Mouse (Mus musculus) spleen, adult 2 months (tissue): ENCODE results near the gene Olfr980.
"Not testable (repeated sequence)": the region's sequence is repeated elsewhere in the genome, so short reads cannot be mapped to it uniquely, and the experiment has no call there.

Experiments
- CTCF ChIP-seq: fragments of 200-500 bp; IDR thresholded peaks from 2 replicates; pipeline ENCODE4 v1.5.1; 2011; ENCODE audit warnings: mild to moderate bottlenecking, inconsistent platforms; ENCODE audit not compliant: insufficient read depth, insufficient read length, insufficient replicate concordance; ENCODE audit errors: extremely low read depth
- POLR2A ChIP-seq: fragments of 200-500 bp; IDR thresholded peaks from 2 replicates; pipeline ENCODE4 v1.6.1; 2011; ENCODE audit warnings: low read depth, low read length, inconsistent platforms

DNA sequence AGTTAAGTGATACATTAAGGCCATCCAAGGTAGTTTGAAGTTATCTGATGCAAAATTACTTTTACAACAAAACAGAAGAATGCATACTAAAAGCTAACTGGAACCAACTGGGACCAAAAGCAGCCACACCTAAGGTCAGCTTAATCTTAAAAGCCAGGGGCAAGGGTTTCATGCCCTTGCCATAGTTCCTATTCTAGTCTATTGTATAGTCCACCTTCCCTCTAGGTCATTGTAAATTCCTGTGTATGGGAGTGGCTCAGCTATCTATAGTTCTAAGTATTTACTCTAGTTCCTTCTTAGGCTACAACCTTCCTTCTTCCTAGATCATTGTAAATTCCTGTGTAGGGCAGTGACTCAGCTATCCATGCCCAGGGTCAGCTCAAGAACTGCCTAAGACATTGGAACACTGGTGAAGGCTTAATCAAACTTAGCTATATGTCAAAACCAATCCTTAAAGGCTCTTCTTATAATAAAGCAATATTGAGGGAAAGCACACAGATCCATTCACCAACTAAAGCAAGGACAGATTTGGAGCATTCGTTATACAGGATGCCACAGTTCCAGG, 32.7 kb downstream of the Olfr980 start:
- not testable (repeated sequence) for TF ChIP-seq CTCF, POLR2A
